Mouse (Mus musculus) layer of hippocampus, adult 11-12 months (tissue): ENCODE results near the gene Narfl.
A peak's percentile ranks its signal among the peaks of the same experiment; 100 is the strongest.

Experiments used
- DNase-seq: peaks from one replicate; pipeline ENCODE4 v3.0.0; 2022; ENCODE audit warnings: low spot score

Gene Narfl

GRCm38 (mm10) chr17:25762591-25762990 lies 11.0 kb upstream of the Narfl start:
- no peak for DNase-seq

GRCm38 (mm10) chr17:25765886-25766285 lies 7.7 kb upstream of the Narfl start:
- no peak for DNase-seq

DNA sequence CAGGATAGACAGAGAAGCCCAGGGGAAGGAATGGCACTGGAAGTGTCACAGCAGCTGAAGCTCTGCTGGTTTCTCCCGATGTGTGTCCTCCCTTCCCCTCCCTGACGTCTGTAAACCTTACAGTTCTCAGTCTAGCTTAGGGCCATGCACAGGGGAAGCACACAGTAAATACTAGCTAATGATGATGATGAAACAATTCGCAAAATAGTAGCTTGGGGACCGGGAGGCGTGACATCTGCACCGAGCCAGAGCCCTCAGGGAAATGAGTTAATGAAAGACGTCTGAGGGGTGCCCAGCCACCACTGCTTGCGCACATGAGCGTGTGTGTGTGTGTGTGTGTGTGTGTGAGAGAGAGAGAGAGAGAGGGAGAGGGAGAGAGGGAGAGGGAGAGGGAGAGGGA lies 4.2 kb upstream of the Narfl start:
- DNase-seq, result no peak

- no peak for DNase-seq
Measured at GRCm38 (mm10) chr17:25775318-25776062, 1.9 kb downstream of the Narfl start.

DNA sequence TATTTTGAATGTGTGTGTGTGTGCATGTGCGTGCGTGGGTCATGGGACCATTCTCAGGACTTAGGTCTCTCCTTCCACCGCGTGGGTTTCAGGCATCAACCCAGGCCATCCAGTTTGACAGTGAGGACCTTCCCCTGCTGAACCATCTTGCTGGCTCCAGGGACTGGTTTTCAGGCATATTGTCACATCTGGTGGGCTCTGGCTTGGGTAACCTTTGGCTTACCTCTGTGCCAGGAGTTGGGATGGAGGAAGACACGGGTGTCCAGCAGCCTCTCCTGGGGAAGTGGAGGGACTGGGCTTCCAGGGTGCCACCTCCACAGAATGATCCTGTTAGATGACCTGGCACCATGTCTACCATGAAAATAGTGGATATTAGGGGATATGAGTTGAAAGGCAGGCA lies 4.4 kb downstream of the Narfl start:
- DNase-seq, result no peak

DNA sequence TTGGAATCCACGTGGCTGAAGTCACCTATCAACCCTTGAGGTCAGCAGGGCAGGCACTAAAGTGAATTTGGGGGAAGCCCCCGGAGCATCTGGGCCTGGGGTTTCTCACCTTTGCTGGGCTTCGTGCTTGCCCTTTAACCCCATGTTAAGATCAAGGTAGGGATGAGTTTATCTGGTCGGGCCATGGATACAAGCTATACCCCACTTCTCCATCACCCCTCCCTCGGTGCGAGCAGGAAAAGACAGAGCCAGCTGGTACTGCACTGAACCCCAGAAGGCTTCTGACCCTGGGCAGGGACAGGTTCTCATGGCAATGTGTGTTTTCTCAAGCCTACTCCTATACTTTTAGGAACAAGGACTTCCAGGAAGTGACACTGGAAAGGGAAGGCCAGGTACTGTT lies 7.8 kb downstream of the Narfl start:
- DNase-seq, result no peak

DNA sequence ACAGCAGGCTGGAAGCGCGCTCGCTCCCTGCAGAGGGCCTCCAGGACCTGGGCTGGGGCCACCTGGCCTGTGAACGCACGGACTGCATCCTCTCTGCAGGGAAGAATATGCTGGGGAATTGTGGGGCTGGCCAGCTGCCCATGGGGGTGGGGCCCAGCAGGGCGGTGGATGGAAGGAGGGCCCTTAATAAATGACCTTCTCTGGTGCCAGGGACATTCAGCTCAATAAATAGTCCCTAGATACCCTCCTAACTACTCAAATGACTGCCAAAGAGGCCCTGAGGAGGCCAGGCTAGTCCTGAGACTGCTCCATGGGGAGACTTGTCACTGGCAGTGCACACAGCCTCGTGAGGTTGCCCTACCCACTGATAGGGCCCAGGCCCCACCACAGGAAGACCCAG lies 9.5 kb downstream of the Narfl start:
- DNase-seq, result no peak

- DNase-seq, result no peak
Measured at GRCm38 (mm10) chr17:25783861-25784574, 10.4 kb downstream of the Narfl start.

GRCm38 (mm10) chr17:25785281-25785745 lies 11.7 kb downstream of the Narfl start, which contains the start of gene Haghl:
Haghl (minus strand) TSS chr17:25785673.
- peak; percentile 98 for DNase-seq

DNA sequence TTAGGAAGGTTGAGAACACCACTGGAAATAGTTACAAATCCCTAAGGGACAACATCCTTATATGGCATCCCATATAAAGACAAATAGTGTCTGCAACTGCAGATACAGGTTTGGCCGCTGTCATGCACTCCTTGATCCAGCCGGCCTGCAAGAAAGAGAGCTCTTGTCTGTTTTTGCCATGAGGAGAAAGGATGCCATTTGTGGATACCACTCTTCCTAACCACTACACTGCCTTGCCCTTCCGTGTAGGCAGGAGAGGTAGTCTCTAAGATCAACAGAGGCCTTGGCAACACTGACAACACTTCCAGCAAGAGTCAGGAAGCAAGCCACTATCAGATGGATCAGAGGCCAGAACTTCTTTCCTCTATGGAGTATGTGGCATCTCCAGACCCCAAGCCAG lies 12.7 kb downstream of the Narfl start, which contains the start of gene Ccdc78:
Ccdc78 (plus strand) TSS at position 301 of the 400 bp plus-strand sequence.
- no peak for DNase-seq

DNA sequence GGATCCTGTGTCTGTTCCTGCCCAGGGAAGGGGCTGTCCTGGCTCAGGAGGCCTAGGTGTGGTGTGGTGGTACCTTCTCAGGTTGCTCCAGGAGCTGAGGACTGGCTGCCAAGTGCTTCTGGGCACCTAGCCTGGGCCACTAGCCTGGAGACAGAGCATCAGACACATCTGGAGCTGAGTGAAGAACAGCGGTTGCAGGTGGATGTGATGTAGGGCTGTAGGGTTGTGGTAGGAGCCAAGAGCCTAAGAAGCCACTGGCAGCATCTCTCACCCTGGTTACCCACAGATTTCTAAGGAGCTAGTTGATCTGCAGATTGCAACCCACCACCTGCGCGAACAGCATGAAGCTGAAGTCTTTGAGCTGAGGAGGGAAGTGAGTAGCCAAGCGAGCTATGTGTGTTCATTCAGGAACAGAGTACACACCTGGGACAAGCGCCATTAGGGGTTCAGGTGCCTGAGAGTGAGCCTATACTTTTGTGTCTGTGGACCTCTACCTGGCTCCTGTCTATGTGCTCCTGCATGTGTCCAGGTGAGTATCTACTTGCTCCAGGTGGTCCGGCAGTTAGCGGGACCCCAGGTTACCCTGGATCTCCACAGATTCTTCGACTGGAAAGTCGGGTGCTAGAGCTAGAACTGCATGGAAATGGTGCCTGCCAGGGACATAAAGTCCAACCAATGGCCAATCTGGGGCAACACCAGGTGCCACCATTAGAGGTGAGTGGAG lies 13.4 kb downstream of the Narfl start:
- no peak for DNase-seq

GRCm38 (mm10) chr17:25791320-25791842 lies 17.8 kb downstream of the Narfl start:
- no peak for DNase-seq

GRCm38 (mm10) chr17:25791843-25792527 lies 18.4 kb downstream of the Narfl start:
- peak; percentile 86 for DNase-seq

GRCm38 (mm10) chr17:25792615-25793014 lies 19.0 kb downstream of the Narfl start, which contains the start of gene Fam173a:
Fam173a (minus strand) TSS chr17:25792901.
- peak; percentile 73 for DNase-seq

- no peak for DNase-seq
Measured at GRCm38 (mm10) chr17:25794197-25794596, 20.6 kb downstream of the Narfl start.

DNA sequence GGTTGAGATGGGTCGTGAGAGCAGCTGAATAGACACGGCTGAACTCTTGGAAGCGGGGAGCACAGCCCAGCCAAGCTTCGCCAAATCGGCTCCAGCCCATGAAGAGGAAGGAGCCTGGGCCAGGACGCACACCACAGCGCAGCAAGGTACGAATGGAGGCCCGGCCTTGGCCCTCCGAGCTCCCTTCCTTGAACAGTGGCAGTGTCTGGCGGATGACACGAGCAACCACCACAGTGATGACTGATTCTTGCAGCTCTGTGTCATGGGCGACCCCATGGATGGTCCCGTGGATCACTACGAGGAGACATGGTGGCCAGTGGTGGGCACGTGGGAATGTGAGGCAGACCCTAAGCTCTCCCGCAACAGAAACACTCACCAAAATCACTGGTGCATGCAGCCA lies 21.4 kb downstream of the Narfl start:
- no peak for DNase-seq

- DNase-seq, result peak; percentile 82
Measured at GRCm38 (mm10) chr17:25795609-25796092, 22.1 kb downstream of the Narfl start, which contains the start of gene AC134908.4. AC134908.4 (minus strand) TSS chr17:25795659.

- no peak for DNase-seq
Measured at GRCm38 (mm10) chr17:25796211-25796771, 22.7 kb downstream of the Narfl start.

GRCm38 (mm10) chr17:25796951-25797369 lies 23.4 kb downstream of the Narfl start, which contains the start of gene Metrn:
Metrn (minus strand) TSS chr17:25797136.
- peak; percentile 79 for DNase-seq

DNA sequence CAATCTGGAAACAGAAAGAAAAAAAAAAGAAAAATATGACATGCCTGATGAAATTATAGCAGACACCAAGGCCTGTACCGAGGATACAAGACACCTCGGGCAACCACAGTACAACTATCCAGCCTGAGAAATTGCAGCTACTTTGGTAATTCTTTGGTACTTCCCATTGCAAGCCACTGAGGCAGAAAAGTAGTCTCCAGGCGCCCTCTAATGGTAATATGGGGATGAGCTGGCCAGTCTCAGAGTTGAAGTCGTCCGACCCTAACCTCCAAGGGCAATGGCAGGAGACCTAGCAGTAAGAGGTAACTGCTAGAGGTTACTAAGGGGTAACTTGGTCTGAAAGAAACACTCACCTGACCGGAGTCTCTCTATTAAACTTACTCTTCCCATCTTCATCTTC lies 27.5 kb downstream of the Narfl start:
- DNase-seq, result peak; percentile 83
